Mouse (Mus musculus) layer of hippocampus, postnatal 14 days (tissue): ENCODE results near the gene Ikzf4. TPM values are rescaled to one million over a fixed set of nuclear protein-coding genes. Genes with fewer than 3 reads are reported as not detected.

ENCODE experiments used
- microRNA-seq, 2 experiments: library from miRNA; unstranded; fragments of <30 nt; microRNA quantifications; one replicate each; pipeline ENCODE4 v1.2.0; 2021
- total RNA-seq, 2 experiments: library from RNA; stranded (reverse); gene quantifications; 2 replicates each; pipeline ENCODE4 v1.2.3; 2021

Gene Ikzf4
- total RNA-seq, 2 experiments from 2014 or later, result 12.9 to 13.7 TPM

Small RNAs within 50 kb of the gene (microRNA-seq; reads per million reads assigned to microRNA genes)
- gene Mir6917, result 0 to 0.23 reads per million in 2 experiments

Other genes starting within 250 kb of the Ikzf4 start
- under 1 TPM in 1 of 2 experiments, not detected in 1; 0.60 TPM for gene Slc39a5, start 244.8 kb downstream of the Ikzf4 start, total RNA-seq
- 10 to 100 TPM; 94.5 TPM for gene Nabp2, start 234.5 kb downstream of the Ikzf4 start, total RNA-seq
- gene Rnf41, start 234.3 kb downstream of the Ikzf4 start, total RNA-seq, result 10 to 100 TPM; 67.2 to 72.0 TPM
- 100 to 1,000 TPM; 208 to 212 TPM for gene Smarcc2, start 186.7 kb downstream of the Ikzf4 start, total RNA-seq
- 100 to 1,000 TPM; 596 to 608 TPM for gene Myl6, start 151.8 kb downstream of the Ikzf4 start, total RNA-seq
- gene Myl6b, start 147.3 kb downstream of the Ikzf4 start, total RNA-seq, result 10 to 100 TPM; 15.5 to 16.2 TPM
- gene Esyt1, start 120.1 kb downstream of the Ikzf4 start, total RNA-seq, result 1 to 10 TPM; 8.6 to 9.1 TPM
- gene Zc3h10, start 98.2 kb downstream of the Ikzf4 start, total RNA-seq, result 10 to 100 TPM in 1 of 2 experiments, 1 to 10 TPM in 1; 9.1 to 12.0 TPM
- 1,000 to 10,000 TPM; 1,911 to 2,072 TPM for gene Rpl41, start 96.7 kb downstream of the Ikzf4 start, total RNA-seq
- gene Pa2g4, start 80.0 kb downstream of the Ikzf4 start, total RNA-seq, result 10 to 100 TPM; 72.9 to 74.1 TPM
- gene Erbb3, start 56.3 kb downstream of the Ikzf4 start, total RNA-seq, result 1 to 10 TPM; 5.6 to 6.5 TPM
- 100 to 1,000 TPM; 329 to 373 TPM for gene Rps26, start 19.2 kb downstream of the Ikzf4 start, total RNA-seq
- gene Suox, start 28.1 kb upstream of the Ikzf4 start, total RNA-seq, result 10 to 100 TPM; 12.2 to 12.6 TPM
- gene Rab5b, start 50.3 kb upstream of the Ikzf4 start, total RNA-seq, result 100 to 1,000 TPM; 127 to 133 TPM
- 1 to 10 TPM; 1.5 to 1.6 TPM for gene Pmel, start 58.2 kb upstream of the Ikzf4 start, total RNA-seq
- gene Cdk2, start 59.0 kb upstream of the Ikzf4 start, total RNA-seq, result 1 to 10 TPM; 6.1 to 9.3 TPM
- 10 to 100 TPM; 10.4 to 10.5 TPM for gene Dgka, start 98.9 kb upstream of the Ikzf4 start, total RNA-seq
- gene Pym1, start 101.9 kb upstream of the Ikzf4 start, total RNA-seq, result 10 to 100 TPM; 30.2 to 31.0 TPM
- gene Mmp19, start 144.9 kb upstream of the Ikzf4 start, total RNA-seq, result 1 to 10 TPM in 1 of 2 experiments, under 1 TPM in 1; 0.83 to 1.2 TPM
- gene Dnajc14, start 158.1 kb upstream of the Ikzf4 start, total RNA-seq, result 10 to 100 TPM; 63.7 to 67.1 TPM
- gene Tmem198b, start 158.4 kb upstream of the Ikzf4 start, total RNA-seq, result 10 to 100 TPM; 12.6 to 13.1 TPM
- gene Sarnp, start 171.3 kb upstream of the Ikzf4 start, total RNA-seq, result 10 to 100 TPM; 35.5 to 42.2 TPM
- 10 to 100 TPM in 1 of 2 experiments, 1 to 10 TPM in 1; 7.4 to 10.4 TPM for gene Ormdl2, start 175.7 kb upstream of the Ikzf4 start, total RNA-seq
- 10 to 100 TPM; 23.3 to 26.4 TPM for gene Gdf11, start 245.7 kb upstream of the Ikzf4 start, total RNA-seq